Mouse (Mus musculus) testis, adult 2 months (tissue): ENCODE data around the gene Steap4. TPM values are rescaled to one million over a fixed set of nuclear protein-coding genes. Genes with fewer than 3 reads are reported as not detected.

Source experiments
- H3K27ac ChIP-seq: fragments of 200-500 bp; 2 replicates; pipeline ENCODE4 v1.5.1; 2012; ENCODE audit warnings: low read depth, low read length; ENCODE audit not compliant: control insufficient read depth, insufficient read depth
- H3K27me3 ChIP-seq: fragments of 200-500 bp; 2 replicates; pipeline ENCODE4 v1.6.1; 2012; ENCODE audit warnings: mild to moderate bottlenecking, low read length, moderate library complexity; ENCODE audit not compliant: control insufficient read depth, insufficient read depth
- H3K36me3 ChIP-seq: fragments of 200-500 bp; 2 replicates; pipeline ENCODE4 v1.6.1; 2012; ENCODE audit warnings: mild to moderate bottlenecking, low read length; ENCODE audit not compliant: control insufficient read depth, insufficient read depth
- H3K4me1 ChIP-seq: fragments of 200-500 bp; 2 replicates; pipeline ENCODE4 v1.6.1; 2012; ENCODE audit warnings: low read length; ENCODE audit not compliant: control insufficient read depth, insufficient read depth
- H3K4me3 ChIP-seq: fragments of 200-500 bp; 2 replicates; pipeline ENCODE4 v1.5.1; 2012; ENCODE audit warnings: low read depth, mild to moderate bottlenecking, low read length, moderate library complexity, mixed read lengths; ENCODE audit not compliant: control insufficient read depth
- CTCF ChIP-seq: fragments of 200-500 bp; IDR thresholded peaks from 2 replicates; pipeline ENCODE4 v1.5.1; 2012; ENCODE audit warnings: low read depth, mild to moderate bottlenecking, inconsistent platforms, low read length, moderate library complexity; ENCODE audit not compliant: control insufficient read depth, insufficient read depth, insufficient replicate concordance
- POLR2A ChIP-seq: fragments of 200-500 bp; IDR thresholded peaks from 2 replicates; pipeline ENCODE4 v1.6.1; 2012; ENCODE audit warnings: low read depth, mild to moderate bottlenecking, inconsistent platforms, low read length, moderate library complexity; ENCODE audit not compliant: control insufficient read depth
- polyA plus RNA-seq: library from polyadenylated mRNA; depleted of rRNA; stranded (reverse); fragments of >200 nt; gene quantifications from 2 replicates; pipeline ENCODE4 v1.2.3, GENCODE M21; 2012; rRNA removed

The Steap4 gene
- polyA plus RNA-seq, 1 experiment, result 1.6 TPM

DNA sequence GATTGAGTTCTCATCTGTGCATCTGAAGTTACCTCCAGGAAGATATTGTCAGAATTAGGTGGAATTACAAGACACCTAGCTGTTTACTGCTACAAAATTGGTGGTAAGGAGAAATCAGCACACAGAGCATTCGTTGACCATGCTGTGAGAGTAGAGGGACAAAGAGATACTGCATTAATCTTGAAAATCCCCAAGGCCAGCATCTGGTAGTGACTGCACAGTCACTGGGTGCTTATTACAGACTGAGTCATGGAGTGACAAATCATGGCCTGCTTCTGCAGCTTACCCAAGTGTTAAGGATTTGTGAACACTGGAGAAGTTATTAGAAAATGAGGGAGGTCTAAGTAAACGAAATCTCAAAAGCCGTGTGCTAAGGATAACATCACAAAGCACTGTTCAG lies 53.0 kb downstream of the Steap4 start:
- no peaks in the 10 kb centered on the region for H3K36me3 ChIP-seq
- no peaks in the 10 kb centered on the region for H3K27me3 ChIP-seq
- no peak overlapping the region for H3K27ac ChIP-seq
- TF ChIP-seq CTCF (no peak), POLR2A (no peak)
- H3K4me3 ChIP-seq, result no peak overlapping the region
- no peaks in the 10 kb centered on the region for H3K4me1 ChIP-seq

Other genes starting within 250 kb of the Steap4 start
- 10.2 and 11.3 TPM in 2 replicates for gene Sri, start 85.6 kb downstream of the Steap4 start, polyA plus RNA-seq